Mouse (Mus musculus) heart, embryonic 10.5 days (tissue): ENCODE results near the gene Ccdc28a. TPM values are rescaled to one million over a fixed set of nuclear protein-coding genes. Genes with fewer than 3 reads are reported as not detected.

Source experiments
- DNase-seq: peaks from one replicate; pipeline ENCODE4 v3.0.0-alpha.2; 2017; ENCODE audit warnings: low spot score
- H3K27ac ChIP-seq: fragments of 300-500 bp; sonication (generic); 2 replicates; pipeline ENCODE4 v1.5.1; 2016; ENCODE audit warnings: mild to moderate bottlenecking
- H3K27me3 ChIP-seq: fragments of 300-500 bp; sonication (generic); 2 replicates; pipeline ENCODE4 v1.6.1; 2016; ENCODE audit warnings: mild to moderate bottlenecking; ENCODE audit not compliant: poor library complexity, insufficient read depth, severe bottlenecking
- H3K36me3 ChIP-seq: fragments of 300-500 bp; sonication (generic); 2 replicates; pipeline ENCODE4 v1.6.1; 2016; ENCODE audit warnings: mild to moderate bottlenecking, moderate library complexity
- H3K4me1 ChIP-seq: fragments of 300-500 bp; sonication (generic); 2 replicates; pipeline ENCODE4 v1.6.1; 2016; ENCODE audit warnings: mild to moderate bottlenecking
- H3K4me3 ChIP-seq: fragments of 300-500 bp; sonication (generic); 2 replicates; pipeline ENCODE4 v1.5.1; 2016; ENCODE audit warnings: mild to moderate bottlenecking, moderate library complexity
- H3K9me3 ChIP-seq: fragments of 300-500 bp; sonication (generic); 2 replicates; pipeline ENCODE4 v1.6.1; 2016; ENCODE audit warnings: mild to moderate bottlenecking, moderate library complexity
- WGBS: fragments of 180-500 bp; shearing (Covaris S2); methylation state at CpG from one replicate; pipeline ENCODE4 v1.1.7; 2016; 5-methylcytosine and 5-hydroxymethylcytosine counted together
- polyA plus RNA-seq: library from polyadenylated mRNA; unstranded; fragments of >200 nt; fragmentation: Nextera tagmentation; extraction: Ambion mirVana; gene quantifications from 2 replicates; pipeline ENCODE4 v1.2.1, GENCODE M21; 2016

The Ccdc28a gene
- polyA plus RNA-seq, 1 experiment from 2014 or later = 8.0 TPM

DNA sequence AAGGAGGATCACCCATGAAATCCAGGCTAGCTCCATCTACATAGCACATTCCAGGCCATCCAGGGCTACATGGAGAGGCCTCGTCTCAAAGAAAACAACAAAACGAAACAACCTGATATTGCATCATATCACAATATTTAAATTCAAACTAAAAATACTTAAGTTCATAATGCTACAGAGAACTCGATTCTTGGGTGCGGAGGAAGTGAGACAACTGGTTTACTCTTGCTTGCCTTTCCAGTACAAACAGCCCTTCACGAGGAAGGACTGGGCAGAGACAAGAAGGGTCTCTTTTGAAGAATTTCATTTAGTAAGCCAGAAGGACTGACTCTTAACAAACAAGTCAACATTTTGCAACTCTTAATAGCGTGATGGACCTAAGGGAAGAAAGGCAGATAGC lies 46.2 kb downstream of the Ccdc28a start:
- no peak overlapping the region for H3K4me3 ChIP-seq
- H3K36me3 ChIP-seq = no peaks in the 10 kb centered on the region
- H3K9me3 ChIP-seq = no peaks in the 10 kb centered on the region

DNA sequence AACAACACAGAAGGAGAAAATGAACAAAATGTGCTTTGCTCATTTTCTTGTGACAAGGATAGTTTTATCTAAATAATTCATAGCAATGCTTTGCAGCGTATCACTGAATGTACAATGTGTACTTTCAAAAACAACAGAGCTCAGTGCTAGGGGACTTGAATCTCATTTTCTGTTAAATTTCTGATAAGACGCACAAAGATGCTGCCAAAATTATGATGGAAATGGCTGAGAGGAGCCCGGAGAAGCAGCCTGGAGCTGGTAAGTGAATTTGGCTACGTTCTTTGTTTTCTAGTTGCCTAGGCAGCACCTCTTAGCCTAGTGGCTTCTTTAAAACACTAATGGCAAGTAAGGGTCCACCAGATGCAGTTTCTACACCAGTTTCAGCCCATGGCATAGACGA lies 52.6 kb downstream of the Ccdc28a start:
- Histone ChIP-seq H3K27me3 (no peaks in the 10 kb centered on the region), H3K9me3 (no peaks in the 10 kb centered on the region), H3K4me3 (no peak overlapping the region), H3K4me1 (0 out of 2 replicates have a peak, but pooled peaks cover 6% of the 10 kb centered on the region), H3K27ac (no peak overlapping the region), H3K36me3 (no peaks in the 10 kb centered on the region)
- WGBS = 81% methylated on average over 5 of the region's 5 CpGs
- no peak for DNase-seq

More for the DNA sequence above, 46.2 kb downstream of the Ccdc28a start:
- H3K27me3 ChIP-seq = no peaks in the 10 kb centered on the region
- WGBS = 62% methylated on average over 6 of the region's 6 CpGs
- H3K4me1 ChIP-seq = peaks cover 18% of the 10 kb centered on the region; the same call in 1 of the 2 replicates
- no peak overlapping the region for H3K27ac ChIP-seq
- no peak for DNase-seq

DNA sequence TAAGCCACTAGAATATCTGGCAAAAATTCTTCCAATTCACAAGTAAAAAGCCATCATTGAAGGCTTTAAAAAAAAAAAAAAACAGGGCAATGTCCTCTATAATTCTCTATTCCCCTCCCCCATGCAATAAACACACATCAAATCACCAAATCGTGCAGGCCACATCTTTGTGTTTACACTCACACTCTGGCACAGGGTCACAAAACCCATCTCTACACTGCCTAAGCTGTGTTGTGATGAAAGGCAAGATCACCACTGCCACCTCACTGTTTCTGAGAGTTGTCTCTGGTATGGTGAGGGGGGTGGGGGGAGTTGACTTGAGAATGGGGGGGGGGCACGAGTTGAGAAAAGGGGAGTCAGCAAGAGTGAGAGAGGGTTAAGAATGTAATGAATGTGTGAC lies 57.5 kb downstream of the Ccdc28a start:
- Histone ChIP-seq H3K27ac (no peak overlapping the region), H3K36me3 (no peaks in the 10 kb centered on the region), H3K27me3 (no peaks in the 10 kb centered on the region), H3K4me1 (0 out of 2 replicates have a peak, but pooled peaks cover 3% of the 10 kb centered on the region), H3K9me3 (no peaks in the 10 kb centered on the region), H3K4me3 (no peak overlapping the region)
- no peak for DNase-seq
- WGBS = 61% methylated on average over 2 of the region's 2 CpGs

DNA sequence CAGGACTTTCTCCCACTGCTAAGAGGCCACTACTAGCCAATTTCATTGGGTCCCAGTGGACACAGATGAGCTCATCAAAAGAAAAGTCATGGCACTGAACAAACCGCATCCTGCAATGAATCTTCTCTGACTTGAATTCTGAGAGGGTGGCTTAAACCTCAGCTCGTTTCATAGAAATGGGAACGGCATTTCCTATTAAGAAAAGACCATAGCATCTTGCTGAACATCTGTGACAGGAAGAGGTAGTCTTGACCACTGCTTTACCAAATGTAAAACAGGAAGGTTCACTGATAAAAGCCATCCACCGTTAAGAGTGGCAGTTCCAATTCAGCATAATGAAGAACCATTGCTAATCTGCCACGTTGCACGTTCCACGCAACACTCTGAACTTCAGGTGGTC lies 58.1 kb downstream of the Ccdc28a start:
- H3K27me3 ChIP-seq = no peaks in the 10 kb centered on the region
- H3K4me1 ChIP-seq = 0 out of 2 replicates have a peak, but pooled peaks cover 3% of the 10 kb centered on the region
- WGBS = 83% methylated on average over 7 of the region's 7 CpGs
- H3K36me3 ChIP-seq = no peaks in the 10 kb centered on the region
- no peak overlapping the region for H3K4me3 ChIP-seq
- no peak overlapping the region for H3K27ac ChIP-seq
- H3K9me3 ChIP-seq = no peaks in the 10 kb centered on the region
- no peak for DNase-seq

DNA sequence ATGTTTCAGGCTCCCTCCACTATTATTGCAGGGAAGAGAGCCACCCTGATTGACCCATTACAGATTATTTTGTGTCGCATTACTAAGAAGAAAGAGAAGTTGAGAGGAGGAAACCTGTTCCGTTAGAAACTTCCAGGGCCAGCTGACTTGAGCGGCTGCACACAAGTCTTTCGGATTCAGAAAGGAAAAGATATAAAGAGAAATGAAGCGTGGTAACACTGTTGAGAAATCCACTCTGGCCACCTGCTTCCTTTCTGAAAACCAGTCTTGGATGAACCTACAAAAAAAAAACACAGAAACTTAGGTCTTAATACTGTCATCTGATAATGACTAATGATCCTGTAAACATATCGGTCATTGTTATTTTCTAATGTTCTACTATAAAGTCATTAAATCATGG lies 59.7 kb downstream of the Ccdc28a start:
- H3K4me3 ChIP-seq = no peak overlapping the region
- H3K27ac ChIP-seq = no peak overlapping the region
- 85% methylated on average over 6 of the region's 6 CpGs for WGBS
- H3K4me1 ChIP-seq = no peaks in the 10 kb centered on the region
- no peaks in the 10 kb centered on the region for H3K36me3 ChIP-seq
- H3K9me3 ChIP-seq = no peaks in the 10 kb centered on the region
- DNase-seq = no peak
- H3K27me3 ChIP-seq = no peaks in the 10 kb centered on the region

Other genes with a start within 250 kb of the Ccdc28a start
- gene Abracl, start 211.7 kb downstream of the Ccdc28a start, polyA plus RNA-seq = 190 and 216 TPM in 2 replicates
- gene Reps1, start 179.1 kb downstream of the Ccdc28a start, polyA plus RNA-seq = 10.2 and 10.6 TPM in 2 replicates
- gene Ect2l, start 24.1 kb downstream of the Ccdc28a start, polyA plus RNA-seq = 0.21 and 0.34 TPM in 2 replicates
- 10.6 and 14.9 TPM in 2 replicates for gene Nhsl1, start 84.0 kb upstream of the Ccdc28a start, polyA plus RNA-seq